Comparison of ENCODE assay signal across 9 mouse cellular contexts in the genomic region with DNA sequence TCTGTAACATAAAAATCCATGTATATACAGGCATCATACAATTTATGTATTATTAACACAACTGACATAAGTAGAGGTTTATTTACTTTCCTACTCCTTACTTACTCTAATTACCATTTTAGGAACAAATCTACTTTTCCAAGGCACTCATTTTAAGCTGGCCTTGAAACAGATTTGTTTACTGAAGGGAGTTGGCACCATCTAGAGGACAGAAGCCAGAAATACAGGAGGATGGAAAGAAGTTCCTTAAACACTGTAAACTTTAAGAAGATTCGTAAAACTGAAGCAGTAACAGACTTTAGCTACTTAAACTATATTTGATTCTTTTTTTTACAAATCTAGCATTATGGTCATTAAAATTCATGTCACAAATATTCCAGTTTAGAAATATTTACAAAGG. TPM values are rescaled to one million over a fixed set of nuclear protein-coding genes. Genes with fewer than 3 reads are reported as not detected.
A peak's percentile ranks its signal among the peaks of the same experiment; 100 is the strongest.
DNase-seq lines count a peak whose midpoint lies in the region; ATAC-seq lines count a peak whose summit lies in the region.
"Had no signal": no experiment of that assay in that cellular context is flagged by ENCODE, and none has a peak within 500 bp of the region (broad histone marks: within the 10 kb centered on the region; RNA-seq: fewer than 3 reads in every experiment).

No protein-coding gene starts in this region.

- no peak for ATAC-seq in embryonic facial prominence, embryonic 11.5 days (replicated peaks; ENCODE audit: insufficient number of reproducible peaks, low FRiP score, low TSS enrichment, low read depth)
- ATAC-seq in inflammation-experienced regulatory T-cells, adult 6 months = peak; percentile 50

- DNase-seq in embryonic facial prominence, embryonic 11.5 days (ENCODE audit: low spot score) = peak; percentile 78
- no peak for DNase-seq in embryonic facial prominence, embryonic 10.5 days (ENCODE audit: low spot score)
- DNase-seq in left cerebral cortex, postnatal 14 days (ENCODE audit: low spot score in 2 of 2) = peak; percentile 60 to 61
- DNase-seq in left cerebral cortex, adult 8-10 months (ENCODE audit: low spot score in 2 of 2) = no peak
- peak; percentile 63 for DNase-seq in MN1 (ENCODE audit: low spot score)
- no peak for DNase-seq in gastrocnemius, adult 8-10 months (ENCODE audit: low spot score in 2 of 2)
- no peak for DNase-seq in right cerebral cortex, postnatal 25 days

- intact Hi-C loops in left cerebral cortex, postnatal 14 days (cut with DNase I) = loop anchor here (2.0 to 10.0 kb wide), 3 partner anchors 35 to 311 kb away; a partner anchor contains a TSS

- H3K27ac ChIP-seq in embryonic facial prominence, embryonic 11.5 days (replicated peaks; ENCODE audit: low read depth, low read length) = no peak overlapping the region
- no peak overlapping the region for H3K27ac ChIP-seq in embryonic facial prominence, embryonic 10.5 days (replicated peaks)
- H3K27ac ChIP-seq: neural tube, embryonic 13.5 days had no signal

- no peaks in the 10 kb centered on the region for H3K27me3 ChIP-seq in embryonic facial prominence, embryonic 11.5 days (ENCODE audit: control insufficient read depth, insufficient read depth, low read length)
- no peaks in the 10 kb centered on the region for H3K27me3 ChIP-seq in embryonic facial prominence, embryonic 10.5 days (replicated peaks; ENCODE audit: low read depth, poor library complexity, severe bottlenecking)
- H3K27me3 ChIP-seq: neural tube, embryonic 13.5 days had no signal

- H3K36me3 ChIP-seq in embryonic facial prominence, embryonic 11.5 days (replicated peaks; ENCODE audit: control insufficient read depth, insufficient read depth, low read depth, low read length) = no peaks in the 10 kb centered on the region
- H3K36me3 ChIP-seq in embryonic facial prominence, embryonic 10.5 days (replicated peaks) = no peaks in the 10 kb centered on the region
- H3K36me3 ChIP-seq: neural tube, embryonic 13.5 days had no signal

- no peak overlapping the region for H3K9ac ChIP-seq in embryonic facial prominence, embryonic 11.5 days (replicated peaks; ENCODE audit: low read length)
- H3K9ac ChIP-seq: neural tube, embryonic 13.5 days had no signal

- WGBS in embryonic facial prominence, embryonic 11.5 days = 32% methylated on average over 1 of the region's 1 CpGs
- WGBS in embryonic facial prominence, embryonic 10.5 days = 52% methylated on average over 1 of the region's 1 CpGs

- H3K4me3 ChIP-seq in embryonic facial prominence, embryonic 11.5 days (ENCODE audit: low read depth, low read length) = no peak overlapping the region
- no peak overlapping the region for H3K4me3 ChIP-seq in embryonic facial prominence, embryonic 10.5 days
- H3K4me3 ChIP-seq: neural tube, embryonic 13.5 days had no signal

- no peak overlapping the region for H3K4me2 ChIP-seq in embryonic facial prominence, embryonic 11.5 days (ENCODE audit: low read depth, low read length)
- H3K4me2 ChIP-seq: neural tube, embryonic 13.5 days had no signal

- H3K4me1 ChIP-seq in embryonic facial prominence, embryonic 11.5 days (ENCODE audit: control insufficient read depth, insufficient read depth, low read length) = no peaks in the 10 kb centered on the region
- no peaks in the 10 kb centered on the region for H3K4me1 ChIP-seq in embryonic facial prominence, embryonic 10.5 days
- H3K4me1 ChIP-seq: neural tube, embryonic 13.5 days had no signal

- no peaks in the 10 kb centered on the region for H3K9me3 ChIP-seq in embryonic facial prominence, embryonic 11.5 days (replicated peaks; ENCODE audit: control insufficient read depth, low read length)
- no peaks in the 10 kb centered on the region for H3K9me3 ChIP-seq in embryonic facial prominence, embryonic 10.5 days
- H3K9me3 ChIP-seq: neural tube, embryonic 13.5 days had no signal

RNA-seq across cellular contexts. Expression of a gene that starts 8.5 kb away (rescaled TPM):
- polyA plus RNA-seq in embryonic facial prominence, embryonic 11.5 days (2014; fragmentation: Nextera tagmentation; extraction: Ambion mirVana) = 1.8 and 3.1 TPM in 2 replicates
- polyA plus RNA-seq in embryonic facial prominence, embryonic 10.5 days (2016; fragmentation: Nextera tagmentation; extraction: Ambion mirVana) = 1.7 and 1.8 TPM in 2 replicates
- total RNA-seq in left cerebral cortex, postnatal 14 days (2021) = 1 to 10 TPM; 4.6 to 5.0 TPM
- 10 to 100 TPM in 1 of 4 experiments, 1 to 10 TPM in 3; 5.8 to 10.5 (median 8.4) TPM for total RNA-seq in left cerebral cortex, adult 8-10 months (2022)
- polyA plus RNA-seq in inflammation-experienced regulatory T-cells, adult 6 months (2017; shearing (Covaris generic)) = under 1 TPM; 0.74 to 0.96 (median 0.93) TPM
- 1 to 10 TPM in 2 of 4 experiments, under 1 TPM in 2; 0.34 to 1.9 (median 1.3) TPM for total RNA-seq in gastrocnemius, adult 8-10 months (2022)

RNA-seq across cellular contexts. Expression of a gene that starts 29.2 kb away (rescaled TPM):
- polyA plus RNA-seq in embryonic facial prominence, embryonic 11.5 days (2014; fragmentation: Nextera tagmentation; extraction: Ambion mirVana) = 0.10 and 0.11 TPM in 2 replicates
- 0.57 and 0.62 TPM in 2 replicates for polyA plus RNA-seq in embryonic facial prominence, embryonic 10.5 days (2016; fragmentation: Nextera tagmentation; extraction: Ambion mirVana)
- total RNA-seq in left cerebral cortex, postnatal 14 days (2021) = under 1 TPM; 0.17 to 0.40 TPM
- total RNA-seq in left cerebral cortex, adult 8-10 months (2022) = under 1 TPM; 0.60 to 0.83 (median 0.69) TPM
- polyA plus RNA-seq in inflammation-experienced regulatory T-cells, adult 6 months (2017; shearing (Covaris generic)) = not detected
- under 1 TPM in 1 of 4 experiments, not detected in 3; 0.13 TPM for total RNA-seq in gastrocnemius, adult 8-10 months (2022)

RNA-seq across cellular contexts. Expression of a gene that starts 30.7 kb away (rescaled TPM):
- 12.7 and 13.3 TPM in 2 replicates for polyA plus RNA-seq in embryonic facial prominence, embryonic 11.5 days (2014; fragmentation: Nextera tagmentation; extraction: Ambion mirVana)
- 9.5 and 9.6 TPM in 2 replicates for polyA plus RNA-seq in embryonic facial prominence, embryonic 10.5 days (2016; fragmentation: Nextera tagmentation; extraction: Ambion mirVana)
- total RNA-seq in left cerebral cortex, postnatal 14 days (2021) = 10 to 100 TPM; 20.3 to 22.2 TPM
- 10 to 100 TPM; 19.1 to 20.4 (median 20.0) TPM for total RNA-seq in left cerebral cortex, adult 8-10 months (2022)
- polyA plus RNA-seq in inflammation-experienced regulatory T-cells, adult 6 months (2017; shearing (Covaris generic)) = 1 to 10 TPM; 1.7 to 3.3 (median 1.9) TPM
- 1 to 10 TPM; 1.3 to 4.6 (median 2.2) TPM for total RNA-seq in gastrocnemius, adult 8-10 months (2022)

Comparison
In these comparisons a context has a peak if more than half of its experiments do, and no peak if none do; other contexts are left out.
1. DNase-seq: peak in embryonic facial prominence, embryonic 11.5 days (single experiment), left cerebral cortex, postnatal 14 days (2 of 2) and MN1 (single experiment); none in embryonic facial prominence, embryonic 10.5 days (single experiment), left cerebral cortex, adult 8-10 months (0 of 2), gastrocnemius, adult 8-10 months (0 of 2) and right cerebral cortex, postnatal 25 days (single experiment).